Mouse (Mus musculus) myocyte (in vitro differentiated cells): ENCODE results near the gene Plekhg2.

ENCODE experiments used
- MYOD1 ChIP-seq, 3 experiments: IDR thresholded peaks; one replicate each; pipeline ENCODE4 v1.6.1; 2011; ENCODE audit warnings: control low read depth in 2 of 3, low read depth in 2 of 3, mild to moderate bottlenecking in 2 of 3, moderate library complexity in 1 of 3; ENCODE audit not compliant: insufficient read length in 2 of 3, control insufficient read depth in 1 of 3
- MYOG ChIP-seq, 3 experiments: IDR thresholded peaks; one replicate each; pipeline ENCODE4 v1.6.1; 2011; ENCODE audit warnings: control low read depth in 2 of 3, low read depth in 2 of 3, mild to moderate bottlenecking in 2 of 3; ENCODE audit not compliant: insufficient read length in 2 of 3, control insufficient read depth in 1 of 3, insufficient read depth in 1 of 3
- POLR2A ChIP-seq: IDR thresholded peaks from one replicate; pipeline ENCODE4 v1.6.1; 2011; ENCODE audit warnings: low read depth, mild to moderate bottlenecking, control low read depth, moderate library complexity; ENCODE audit not compliant: insufficient read length
- POLR2AphosphoS2 ChIP-seq: IDR thresholded peaks from one replicate; pipeline ENCODE4 v1.6.1; 2011; ENCODE audit warnings: low read depth, control low read depth; ENCODE audit not compliant: insufficient read length

GRCm38 (mm10) chr7:28359854-28360253, 12.5 kb downstream of the Plekhg2 start:
- no peak for TF ChIP-seq POLR2A
- TF ChIP-seq MYOD1 (IDR thresholded peaks at IDR 0.05; ENCODE audit: control insufficient read depth in 1 of 3, insufficient read length in 2 of 3, low read depth in 2 of 3), result no peak
- peak; percentile 10 for TF ChIP-seq POLR2AphosphoS2
- no peak for TF ChIP-seq MYOG (IDR thresholded peaks at IDR 0.05; ENCODE audit: control insufficient read depth in 1 of 3, insufficient read depth in 1 of 3, insufficient read length in 2 of 3, low read depth in 2 of 3)
